Mouse (Mus musculus): Measurements from ENCODE around the gene Eif3f. TPM values are rescaled to one million over a fixed set of nuclear protein-coding genes. Genes with fewer than 3 reads are reported as not detected.

The Eif3f gene
- total RNA-seq, 2 experiments from 2014 or later: 26.1 to 51.3 TPM

DNA sequence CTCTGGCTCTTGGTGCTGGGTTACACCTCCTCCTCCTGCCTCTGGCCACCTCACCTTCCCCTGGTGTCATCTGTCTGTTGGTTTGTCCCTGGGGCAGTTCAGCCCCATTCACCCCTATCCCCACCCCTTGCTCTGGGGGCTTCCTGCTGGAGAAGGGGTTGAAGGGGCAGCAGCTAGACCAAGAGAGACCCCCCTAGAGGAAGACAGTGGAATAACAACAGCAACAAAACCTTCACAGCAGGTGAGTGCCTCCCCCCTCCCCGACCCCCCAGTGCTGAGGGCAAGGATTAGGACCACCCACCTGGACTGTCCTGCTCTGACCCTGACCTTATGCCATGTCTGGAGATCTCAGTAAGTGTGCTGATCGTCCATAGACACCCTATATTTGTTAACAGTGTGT is 31.8 kb downstream of the Eif3f start:
- ATAC-seq (replicated peaks; ENCODE audit: low FRiP score, poor library complexity, severe bottlenecking): no peak

DNA sequence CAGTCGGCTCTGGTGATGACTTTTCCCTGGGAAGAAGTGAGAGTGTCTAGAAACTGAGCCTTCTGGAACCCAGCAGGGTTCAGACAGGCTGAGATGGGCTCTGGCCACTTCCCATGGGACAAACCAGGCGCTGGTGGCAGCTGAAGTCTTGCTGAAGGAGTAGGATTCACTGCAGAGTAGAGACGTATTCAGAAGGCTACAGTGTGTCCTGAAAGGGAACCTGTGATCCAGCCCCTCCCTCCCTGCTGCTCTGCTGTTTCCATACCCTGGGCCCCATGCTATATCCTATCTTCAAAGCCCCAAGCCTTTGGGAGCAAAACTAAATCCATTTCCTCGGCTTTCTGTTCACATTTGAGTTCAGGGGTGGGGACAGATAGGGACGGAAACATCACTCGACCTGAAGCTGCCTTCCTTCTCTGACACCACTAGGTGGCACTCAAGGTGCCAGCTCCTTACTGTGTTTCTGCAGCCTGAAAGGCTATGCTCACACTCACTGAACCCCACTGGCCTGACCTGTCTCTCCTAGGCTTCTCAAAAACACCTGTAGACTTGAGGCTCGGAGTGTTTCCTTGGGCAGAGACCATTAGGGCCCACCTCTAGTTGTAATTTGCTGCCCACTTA is 32.6 kb downstream of the Eif3f start:
- ATAC-seq (replicated peaks; ENCODE audit: low FRiP score, poor library complexity, severe bottlenecking): peak; percentile 66; the same call in 1 of the 2 replicates

DNA sequence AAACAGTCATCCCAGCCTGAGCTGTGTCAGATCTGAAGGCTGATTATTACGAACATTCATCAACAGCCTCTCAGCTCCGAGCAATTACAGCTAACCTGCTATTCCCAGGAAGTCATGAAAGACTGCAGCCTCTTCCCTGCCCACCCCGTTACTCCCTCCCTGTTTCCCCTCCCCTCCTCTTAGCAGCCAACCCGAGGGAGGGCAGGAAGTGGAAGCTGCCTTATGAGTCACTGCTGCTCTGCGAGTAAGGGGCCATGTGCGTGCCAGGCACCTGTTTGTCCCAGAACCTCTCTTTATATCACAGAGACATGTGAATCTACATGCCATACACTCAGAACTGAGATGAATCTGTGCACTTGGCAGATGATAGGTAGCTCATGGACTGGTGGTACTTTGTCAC is 34.0 kb downstream of the Eif3f start:
- ATAC-seq (replicated peaks; ENCODE audit: low FRiP score, poor library complexity, severe bottlenecking): no peak

DNA sequence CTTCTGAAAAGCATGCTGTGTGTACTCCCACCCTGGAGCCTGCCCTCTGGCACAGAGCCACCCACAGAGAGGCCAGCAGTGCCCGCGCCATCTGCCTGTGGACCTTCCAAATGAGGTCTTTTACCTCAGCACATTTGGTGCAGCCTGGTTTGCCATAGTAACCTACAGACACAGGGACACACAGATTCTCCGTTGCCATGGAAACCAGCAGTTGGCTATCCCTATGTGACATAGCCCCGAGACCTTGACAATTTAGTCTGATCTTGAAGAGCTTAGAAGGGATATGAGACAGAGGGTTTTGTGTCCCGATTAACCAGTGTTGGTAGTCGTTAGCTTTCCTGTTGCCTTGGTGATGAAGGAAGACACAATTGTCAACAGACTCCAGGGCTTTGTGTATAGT is 38.1 kb downstream of the Eif3f start:
- ATAC-seq (replicated peaks; ENCODE audit: low FRiP score, poor library complexity, severe bottlenecking): no peak

DNA sequence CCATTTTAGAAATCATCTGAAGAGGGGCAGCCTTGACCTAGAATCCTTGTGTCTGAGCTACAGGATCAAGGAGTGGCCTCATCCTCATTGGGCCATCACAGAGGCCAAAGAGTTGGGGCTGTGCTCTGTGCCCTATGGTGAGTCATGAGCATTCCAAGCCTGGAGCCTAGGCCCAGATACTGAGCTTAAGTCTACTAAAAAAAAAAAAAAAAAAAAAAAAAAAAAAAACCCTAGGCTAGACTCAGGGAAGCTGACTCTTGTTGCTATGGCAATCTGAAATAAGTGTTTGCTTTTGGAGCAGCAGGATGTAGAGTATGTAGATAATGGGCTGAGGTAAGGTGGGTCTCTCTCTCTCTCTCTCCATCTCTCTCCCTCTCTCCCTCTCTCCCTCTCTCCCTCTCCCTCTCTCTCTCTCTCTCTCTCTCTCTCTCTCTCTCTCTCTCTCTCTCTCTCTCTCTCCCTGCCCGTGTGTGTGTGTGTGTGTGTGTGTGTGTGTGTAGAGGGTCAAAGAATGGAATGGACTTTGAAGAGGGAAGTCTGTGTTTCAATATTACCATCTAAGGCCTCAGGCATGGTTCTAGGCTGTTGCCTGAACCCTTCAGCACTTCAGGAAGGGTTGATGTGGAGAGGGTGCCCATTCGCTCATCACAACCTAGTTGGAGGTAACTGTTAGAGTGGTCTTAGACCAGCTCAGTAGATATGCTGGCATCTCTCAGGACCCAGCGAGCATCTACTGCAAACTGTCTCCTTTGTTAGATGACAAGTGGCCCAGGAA is 51.9 kb downstream of the Eif3f start:
- ATAC-seq (replicated peaks; ENCODE audit: low FRiP score, poor library complexity, severe bottlenecking): no peak

DNA sequence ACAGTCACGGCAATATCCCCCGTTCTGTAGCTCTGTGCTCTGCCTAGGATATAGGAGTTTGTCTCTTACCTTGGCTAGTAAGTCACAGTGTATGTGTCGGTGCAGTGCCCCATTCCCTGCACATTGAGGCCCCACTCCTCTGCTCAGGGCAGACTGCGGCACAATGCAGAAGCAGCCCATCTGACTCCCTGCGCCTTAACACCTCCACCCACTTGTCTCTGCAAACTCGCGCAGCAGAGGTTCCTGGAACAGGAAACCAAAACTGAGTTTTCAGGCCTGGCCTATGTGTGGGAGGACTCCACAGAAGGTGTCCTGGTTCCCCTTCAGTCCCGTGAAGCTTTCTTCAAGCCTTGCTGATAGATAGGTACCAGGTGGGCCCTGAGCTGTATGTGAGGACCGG is 57.0 kb downstream of the Eif3f start:
- no peak for ATAC-seq (replicated peaks; ENCODE audit: low FRiP score, poor library complexity, severe bottlenecking)

Other genes with a start within 250 kb of the Eif3f start
- not detected in 2 replicates for gene Olfr512, start 221.1 kb upstream of the Eif3f start, total RNA-seq (2015; ENCODE audit: low replicate concordance)
- gene Olfr512, start 221.1 kb upstream of the Eif3f start, total RNA-seq (2017; ENCODE audit: low replicate concordance): not detected in 2 replicates
- gene Olfr513, start 183.4 kb upstream of the Eif3f start, total RNA-seq (2015; ENCODE audit: low replicate concordance): not detected in 2 replicates
- gene Olfr513, start 183.4 kb upstream of the Eif3f start, total RNA-seq (2017; ENCODE audit: low replicate concordance): not detected in 2 replicates
- gene Olfr514, start 108.4 kb upstream of the Eif3f start, total RNA-seq (2015; ENCODE audit: low replicate concordance): not detected in 2 replicates
- not detected in 2 replicates for gene Olfr514, start 108.4 kb upstream of the Eif3f start, total RNA-seq (2017; ENCODE audit: low replicate concordance)
- not detected in 2 replicates for gene Olfr516, start 83.9 kb upstream of the Eif3f start, total RNA-seq (2015; ENCODE audit: low replicate concordance)
- not detected in 2 replicates for gene Olfr516, start 83.9 kb upstream of the Eif3f start, total RNA-seq (2017; ENCODE audit: low replicate concordance)
- not detected in 2 replicates for gene Olfr517, start 62.0 kb upstream of the Eif3f start, total RNA-seq (2015; ENCODE audit: low replicate concordance)
- gene Olfr517, start 62.0 kb upstream of the Eif3f start, total RNA-seq (2017; ENCODE audit: low replicate concordance): not detected in 2 replicates
- not detected in 2 replicates for gene Olfr518, start 49.4 kb upstream of the Eif3f start, total RNA-seq (2015; ENCODE audit: low replicate concordance)
- not detected in 2 replicates for gene Olfr518, start 49.4 kb upstream of the Eif3f start, total RNA-seq (2017; ENCODE audit: low replicate concordance)
- not detected in 2 replicates for gene Olfr519, start 40.0 kb upstream of the Eif3f start, total RNA-seq (2015; ENCODE audit: low replicate concordance)
- gene Olfr519, start 40.0 kb upstream of the Eif3f start, total RNA-seq (2017; ENCODE audit: low replicate concordance): not detected in 2 replicates
- gene Nlrp10, start 4.2 kb upstream of the Eif3f start, total RNA-seq (2015; ENCODE audit: low replicate concordance): not detected in 2 replicates
- gene Nlrp10, start 4.2 kb upstream of the Eif3f start, total RNA-seq (2017; ENCODE audit: low replicate concordance): 0.14 TPM in 1 of 2 replicates, not detected in the other
- not detected in 2 replicates for gene Tub, start 15.9 kb downstream of the Eif3f start, total RNA-seq (2015; ENCODE audit: low replicate concordance)
- gene Tub, start 15.9 kb downstream of the Eif3f start, total RNA-seq (2017; ENCODE audit: low replicate concordance): not detected in 2 replicates
- not detected in 2 replicates for gene Ric3, start 148.9 kb downstream of the Eif3f start, total RNA-seq (2015; ENCODE audit: low replicate concordance)
- gene Ric3, start 148.9 kb downstream of the Eif3f start, total RNA-seq (2017; ENCODE audit: low replicate concordance): 0.26 TPM in 1 of 2 replicates, not detected in the other
- gene Lmo1, start 240.8 kb downstream of the Eif3f start, total RNA-seq (2015; ENCODE audit: low replicate concordance): 7.1 and 10.2 TPM in 2 replicates
- gene Lmo1, start 240.8 kb downstream of the Eif3f start, total RNA-seq (2017; ENCODE audit: low replicate concordance): 1.3 TPM in 1 of 2 replicates, not detected in the other

Data from erythroblast, adult 5-6 weeks (primary cell).